Mouse (Mus musculus): ENCODE data around the gene Ces4a.

DNA sequence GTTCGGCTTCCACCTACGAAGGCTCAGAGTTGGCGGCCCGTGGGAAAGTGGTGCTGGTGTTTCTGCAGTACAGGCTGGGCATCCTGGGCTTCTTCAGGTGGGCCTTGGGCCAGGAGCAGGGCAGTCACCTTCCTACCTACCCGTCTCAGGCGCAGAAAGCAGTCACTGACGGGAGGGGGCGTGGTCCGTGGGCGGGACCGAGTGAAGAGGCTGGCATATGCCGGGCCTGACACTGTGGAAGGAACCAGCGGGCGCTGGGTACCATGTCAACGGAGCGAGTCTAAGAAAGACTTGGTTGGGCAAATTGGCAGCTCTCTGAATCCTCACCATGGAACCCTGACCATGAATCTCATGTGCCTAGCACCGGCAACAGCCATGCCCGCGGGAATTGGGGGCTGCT is 10.8 kb downstream of the Ces4a start:
- TF ChIP-seq POLR2A (IDR thresholded peaks at IDR 0.05; ENCODE audit: extremely low read depth, insufficient read depth, low read length): no peak
- TF ChIP-seq CTCF (IDR thresholded peaks at IDR 0.05; ENCODE audit: extremely low read depth, insufficient read depth, low read length): no peak
